Mouse (Mus musculus) heart, embryonic 12.5 days (tissue): ENCODE data around the gene Xiap. TPM values are rescaled to one million over a fixed set of nuclear protein-coding genes. Genes with fewer than 3 reads are reported as not detected.

Experiments
- ATAC-seq: fragments of 200-750 bp; cut with Nextera tagmentation; 2 replicates; pipeline ENCODE4 v1.8.0; 2017; ENCODE audit warnings: moderate TSS enrichment, moderate library complexity; ENCODE audit not compliant: insufficient number of reproducible peaks, low FRiP score
- H3K27ac ChIP-seq: fragments of 300-500 bp; sonication (generic); 2 replicates; pipeline ENCODE4 v1.5.1; 2016; ENCODE audit warnings: mild to moderate bottlenecking, moderate library complexity; ENCODE audit not compliant: poor library complexity, severe bottlenecking
- H3K27me3 ChIP-seq: fragments of 300-500 bp; sonication (generic); replicated peaks from 2 replicates; pipeline ENCODE4 v1.6.1; 2016; ENCODE audit warnings: mild to moderate bottlenecking, moderate library complexity
- H3K36me3 ChIP-seq: fragments of 300-500 bp; sonication (generic); 2 replicates; pipeline ENCODE4 v1.6.1; 2016; ENCODE audit warnings: mild to moderate bottlenecking, moderate library complexity
- H3K4me1 ChIP-seq: fragments of 300-500 bp; sonication (generic); replicated peaks from 2 replicates; pipeline ENCODE4 v1.6.1; 2016; ENCODE audit warnings: mild to moderate bottlenecking
- H3K4me2 ChIP-seq: fragments of 300-500 bp; sonication (generic); 2 replicates; pipeline ENCODE4 v1.6.1; 2016; ENCODE audit warnings: mild to moderate bottlenecking, moderate library complexity
- H3K4me3 ChIP-seq: fragments of 300-500 bp; sonication (generic); 2 replicates; pipeline ENCODE4 v1.5.1; 2016; ENCODE audit warnings: mild to moderate bottlenecking
- H3K9ac ChIP-seq: fragments of 300-500 bp; sonication (generic); 2 replicates; pipeline ENCODE4 v1.6.1; 2016; ENCODE audit warnings: mild to moderate bottlenecking, moderate library complexity
- H3K9me3 ChIP-seq: fragments of 300-500 bp; sonication (generic); replicated peaks from 2 replicates; pipeline ENCODE4 v1.6.1; 2016; ENCODE audit warnings: mild to moderate bottlenecking, moderate library complexity
- WGBS: fragments of 180-500 bp; shearing (Covaris S2); methylation state at CpG from one replicate; pipeline ENCODE4 v1.1.7; 2016; 5-methylcytosine and 5-hydroxymethylcytosine counted together
- polyA plus RNA-seq: library from polyadenylated mRNA; unstranded; fragments of >200 nt; fragmentation: Nextera tagmentation; extraction: Ambion mirVana; gene quantifications from 2 replicates; pipeline ENCODE4 v1.2.1, GENCODE M21; 2016

Gene Xiap
- polyA plus RNA-seq, 1 experiment from 2014 or later, result 11.5 TPM

DNA sequence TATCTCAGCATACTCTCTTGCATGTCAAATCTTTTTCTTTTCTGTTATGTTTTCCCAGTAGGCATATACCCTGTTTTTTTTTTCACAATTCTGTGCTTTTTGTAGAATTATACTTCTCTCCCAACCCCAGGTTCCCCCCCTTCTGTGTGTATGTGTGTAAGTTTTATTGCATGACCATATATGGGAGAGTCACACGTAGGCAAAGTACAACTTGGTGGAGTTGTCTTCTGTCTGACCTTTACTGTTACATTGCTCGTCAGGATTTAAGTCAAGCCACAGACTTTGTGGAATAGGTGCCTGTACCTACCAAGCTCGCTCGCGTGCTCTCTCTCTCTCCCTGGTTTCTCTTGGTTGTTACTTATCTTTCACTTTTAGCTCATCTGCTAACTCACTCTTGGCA lies 28.7 kb downstream of the Xiap start:
- no peak for ATAC-seq
- no peak overlapping the region for H3K4me3 ChIP-seq
- no peak overlapping the region for H3K4me2 ChIP-seq
- H3K9me3 ChIP-seq, result no peaks in the 10 kb centered on the region
- no peak overlapping the region for H3K9ac ChIP-seq
- no peaks in the 10 kb centered on the region for H3K36me3 ChIP-seq
- 78% methylated on average over 5 of the region's 5 CpGs for WGBS
- H3K4me1 ChIP-seq, result no peaks in the 10 kb centered on the region
- no peak overlapping the region for H3K27ac ChIP-seq
- no peaks in the 10 kb centered on the region for H3K27me3 ChIP-seq

GRCm38 (mm10) chrX:42107137-42107536 lies 47.7 kb downstream of the Xiap start:
- no peak overlapping the region for H3K4me3 ChIP-seq
- no peaks in the 10 kb centered on the region for H3K4me1 ChIP-seq
- H3K27me3 ChIP-seq, result no peaks in the 10 kb centered on the region
- WGBS, result 90% methylated on average over 6 of the region's 6 CpGs
- no peak overlapping the region for H3K9ac ChIP-seq
- H3K36me3 ChIP-seq, result peaks cover 43% of the 10 kb centered on the region
- H3K4me2 ChIP-seq, result no peak overlapping the region
- peaks cover 4% of the 10 kb centered on the region for H3K9me3 ChIP-seq
- no peak overlapping the region for H3K27ac ChIP-seq
- ATAC-seq, result no peak

GRCm38 (mm10) chrX:42110585-42110984 lies 51.1 kb downstream of the Xiap start:
- no peak for ATAC-seq
- Histone ChIP-seq H3K4me2 (no peak overlapping the region), H3K4me1 (no peaks in the 10 kb centered on the region), H3K4me3 (no peak overlapping the region), H3K27ac (no peak overlapping the region), H3K9ac (no peak overlapping the region), H3K36me3 (peaks cover 19% of the 10 kb centered on the region), H3K27me3 (no peaks in the 10 kb centered on the region), H3K9me3 (peaks cover 4% of the 10 kb centered on the region)
- 51% methylated on average over 1 of the region's 1 CpGs for WGBS

- ATAC-seq, result no peak
- Histone ChIP-seq H3K9ac (no peak overlapping the region), H3K27ac (no peak overlapping the region), H3K4me1 (no peaks in the 10 kb centered on the region), H3K9me3 (no peaks in the 10 kb centered on the region), H3K4me2 (no peak overlapping the region), H3K27me3 (no peaks in the 10 kb centered on the region), H3K4me3 (no peak overlapping the region), H3K36me3 (no peaks in the 10 kb centered on the region)
- WGBS, result 73% methylated on average over 6 of the region's 6 CpGs
Observed at GRCm38 (mm10) chrX:42119442-42120048, 60.1 kb downstream of the Xiap start.

- Histone ChIP-seq H3K27me3 (no peaks in the 10 kb centered on the region), H3K9me3 (peaks cover 15% of the 10 kb centered on the region), H3K36me3 (no peaks in the 10 kb centered on the region), H3K27ac (no peak overlapping the region), H3K4me1 (no peaks in the 10 kb centered on the region), H3K4me2 (no peak overlapping the region), H3K9ac (no peak overlapping the region), H3K4me3 (no peak overlapping the region)
- WGBS, result 63% methylated on average over 5 of the region's 5 CpGs
- no peak for ATAC-seq
Observed at GRCm38 (mm10) chrX:42124963-42125697, 65.7 kb downstream of the Xiap start.

DNA sequence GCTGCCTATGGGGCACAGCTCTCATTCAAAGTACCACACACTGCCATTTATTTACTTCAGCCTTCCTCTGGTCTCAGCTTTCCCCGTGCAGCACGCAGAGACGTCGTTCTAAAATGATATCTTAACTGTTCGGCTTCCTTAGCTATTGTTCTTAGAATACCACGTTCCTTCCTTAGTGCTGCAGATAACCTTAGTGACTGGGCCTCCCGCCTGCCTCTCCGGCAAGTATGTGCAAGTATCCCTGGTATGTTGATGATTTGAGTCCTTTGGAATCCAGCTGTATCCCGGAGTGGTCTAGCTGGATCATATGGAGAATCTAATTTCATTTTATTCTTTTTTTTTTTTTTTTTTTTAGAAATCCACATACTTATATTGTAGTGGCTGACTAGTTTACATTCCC lies 80.4 kb downstream of the Xiap start:
- Histone ChIP-seq H3K4me2 (peak overlapping the region; percentile 36), H3K36me3 (no peaks in the 10 kb centered on the region), H3K27me3 (no peaks in the 10 kb centered on the region), H3K9ac (no peak overlapping the region), H3K9me3 (no peaks in the 10 kb centered on the region), H3K4me1 (0 out of 2 replicates have a peak, but pooled peaks cover 7% of the 10 kb centered on the region), H3K27ac (peak overlapping the region; percentile 69), H3K4me3 (no peak overlapping the region)
- 29% methylated on average over 9 of the region's 9 CpGs for WGBS
- peak; percentile 71 for ATAC-seq

DNA sequence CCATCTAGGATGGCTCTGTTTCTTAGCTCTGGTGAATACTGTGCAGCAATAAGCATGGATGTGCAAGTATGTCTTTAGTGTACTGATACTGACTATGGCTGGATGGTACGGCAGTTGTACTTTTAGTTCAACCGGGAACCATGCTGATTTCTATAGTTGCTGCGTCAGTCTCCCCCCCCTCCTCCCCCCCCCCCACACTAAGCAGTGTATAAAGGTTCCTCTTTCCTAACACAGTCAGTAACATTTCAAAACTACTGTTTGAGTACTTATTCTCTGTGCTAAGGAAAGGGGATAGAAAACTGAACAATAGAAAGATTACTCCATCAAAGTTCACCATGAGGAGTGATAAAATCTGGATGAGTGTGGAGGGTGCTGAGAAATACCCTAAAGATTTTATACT lies 83.1 kb downstream of the Xiap start:
- Histone ChIP-seq H3K4me1 (0 out of 2 replicates have a peak, but pooled peaks cover 7% of the 10 kb centered on the region), H3K9me3 (no peaks in the 10 kb centered on the region), H3K4me2 (no peak overlapping the region), H3K9ac (no peak overlapping the region), H3K27ac (no peak overlapping the region), H3K27me3 (no peaks in the 10 kb centered on the region), H3K4me3 (no peak overlapping the region), H3K36me3 (no peaks in the 10 kb centered on the region)
- WGBS, result 81% methylated on average over 3 of the region's 3 CpGs
- ATAC-seq, result no peak

GRCm38 (mm10) chrX:42143991-42144390 lies 84.5 kb downstream of the Xiap start:
- Histone ChIP-seq H3K27ac (no peak overlapping the region), H3K9ac (no peak overlapping the region), H3K4me3 (no peak overlapping the region), H3K4me2 (no peak overlapping the region), H3K9me3 (0 out of 2 replicates have a peak, but pooled peaks cover 3% of the 10 kb centered on the region), H3K4me1 (0 out of 2 replicates have a peak, but pooled peaks cover 11% of the 10 kb centered on the region), H3K27me3 (no peaks in the 10 kb centered on the region), H3K36me3 (no peaks in the 10 kb centered on the region)
- 71% methylated on average over 4 of the region's 4 CpGs for WGBS
- ATAC-seq, result no peak

GRCm38 (mm10) chrX:42148016-42148451 lies 88.6 kb downstream of the Xiap start:
- Histone ChIP-seq H3K9me3 (0 out of 2 replicates have a peak, but pooled peaks cover 3% of the 10 kb centered on the region), H3K27me3 (no peaks in the 10 kb centered on the region), H3K4me2 (peak overlapping the region; percentile 61), H3K9ac (no peak overlapping the region), H3K27ac (peak overlapping the region; percentile 92), H3K36me3 (no peaks in the 10 kb centered on the region), H3K4me3 (peak overlapping the region; percentile 48; the same call in 1 of the 2 replicates), H3K4me1 (0 out of 2 replicates have a peak, but pooled peaks cover 5% of the 10 kb centered on the region)
- WGBS, result 31% methylated on average over 5 of the region's 5 CpGs
- no peak for ATAC-seq

DNA sequence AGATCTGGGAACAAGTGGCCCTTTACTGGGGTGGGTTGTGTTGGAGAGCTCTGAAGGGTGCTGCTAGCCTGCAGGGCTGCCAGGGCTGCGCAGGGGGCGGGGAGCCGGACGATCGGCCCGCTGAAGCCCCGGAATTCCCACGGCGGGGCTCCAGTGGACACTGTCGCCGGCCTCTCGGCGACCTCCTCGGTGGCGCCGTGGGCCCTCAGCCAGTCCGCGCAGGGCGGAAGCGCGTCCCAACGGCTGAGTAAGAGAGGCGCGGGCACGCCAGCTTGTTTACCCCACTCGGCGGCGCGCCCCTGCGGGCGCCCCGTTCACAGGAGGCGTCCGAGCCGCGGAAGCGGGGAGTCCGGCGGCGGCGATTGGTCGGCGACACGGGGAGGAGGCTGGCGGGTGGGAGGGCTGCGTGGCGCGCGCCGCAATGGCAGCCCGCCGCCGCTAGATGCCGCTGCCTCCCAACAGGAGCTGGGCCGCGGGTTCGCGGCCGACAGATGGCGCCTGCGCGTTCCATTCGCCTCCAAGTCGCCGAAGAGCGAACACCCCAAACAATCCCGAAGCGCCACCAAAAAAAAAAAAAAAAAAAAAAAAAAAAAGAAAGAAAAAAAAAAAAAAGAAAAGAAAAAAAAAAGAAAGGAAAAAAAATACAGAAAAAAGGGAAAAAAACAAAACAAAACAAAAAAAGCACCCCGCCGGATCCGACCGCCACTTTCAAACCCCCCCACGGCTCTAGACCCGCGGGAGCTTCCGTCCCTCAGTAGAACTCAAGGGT lies 89.5 kb downstream of the Xiap start, which contains the start of gene Stag2:
Stag2 (plus strand) TSS at position 530 of the 769 bp plus-strand sequence.
- 6% methylated on average over 55 of the region's 76 CpGs for whole genome bisulfite sequencing
- ATAC-seq, result peak; percentile 84
- no peaks in the 10 kb centered on the region for H3K36me3 ChIP-seq

More for the DNA sequence above, 89.5 kb downstream of the Xiap start, which contains the start of gene Stag2:
- peak within 1 kb of the TSS; percentile 100 for H3K27ac ChIP-seq
- H3K4me2 ChIP-seq, result peak within 1 kb of the TSS; percentile 61
- peak within 1 kb of the TSS; percentile 81 for H3K4me3 ChIP-seq
- H3K4me1 ChIP-seq, result 0 out of 2 replicates have a peak, but pooled peaks cover 7% of the 10 kb centered on the region
- H3K9ac ChIP-seq, result peak within 1 kb of the TSS; percentile 98
- H3K27me3 ChIP-seq, result no peaks in the 10 kb centered on the region
- H3K9me3 ChIP-seq, result 0 out of 2 replicates have a peak, but pooled peaks cover 3% of the 10 kb centered on the region
